Mouse (Mus musculus): Measurements from ENCODE around the gene BC049762.

Gene BC049762

DNA sequence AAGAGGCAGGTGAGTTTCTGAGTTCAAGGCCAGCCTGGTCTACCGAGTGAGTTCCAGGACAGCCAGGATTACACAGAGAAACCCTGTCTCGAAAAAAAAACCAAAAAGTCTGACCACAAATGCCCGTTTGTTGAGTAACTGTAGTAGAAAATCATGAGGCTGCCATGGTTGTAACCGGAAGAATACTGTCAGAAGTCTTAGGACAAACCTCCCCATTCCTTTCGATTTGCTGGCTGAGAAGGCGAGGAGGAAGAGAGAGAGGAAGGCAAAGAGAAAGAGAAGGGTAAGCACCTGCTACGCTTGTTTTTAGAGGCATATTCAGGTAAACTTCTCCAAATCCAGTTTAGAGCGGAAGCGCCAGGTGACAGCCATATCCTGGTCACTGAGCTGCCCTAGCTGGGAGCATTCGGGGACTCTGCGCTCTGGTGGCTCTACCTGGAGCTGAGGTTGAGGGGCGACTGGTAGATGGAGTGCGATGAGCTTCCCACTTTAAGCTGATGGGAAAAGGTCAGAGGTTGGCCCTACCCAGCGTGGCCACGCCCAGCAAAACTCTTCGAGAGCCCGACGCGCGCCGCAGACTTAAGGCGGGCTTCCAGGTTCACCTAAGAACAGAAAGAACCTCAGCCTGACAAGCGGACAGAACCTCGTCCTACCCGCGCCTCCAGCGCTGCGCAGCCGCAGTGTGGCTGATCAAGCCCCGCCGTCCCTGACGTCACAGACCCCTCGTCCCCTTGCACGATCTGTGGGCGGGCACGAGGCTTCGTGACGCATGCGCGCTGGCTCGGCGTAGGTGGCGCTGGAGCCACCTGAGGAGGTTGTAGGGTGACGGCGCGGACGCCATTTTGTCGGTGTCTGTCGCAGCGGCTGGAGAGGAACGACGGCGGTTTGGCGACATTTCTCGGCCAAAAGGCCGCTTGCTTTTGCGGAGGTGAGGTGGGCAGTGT lies at the start of gene BC049762:
BC049762 (minus strand) TSS at position 705 of the 944 bp plus-strand sequence.
- DNase-seq (ENCODE audit: low spot score in 2 of 2) = peak; percentile 99

DNA sequence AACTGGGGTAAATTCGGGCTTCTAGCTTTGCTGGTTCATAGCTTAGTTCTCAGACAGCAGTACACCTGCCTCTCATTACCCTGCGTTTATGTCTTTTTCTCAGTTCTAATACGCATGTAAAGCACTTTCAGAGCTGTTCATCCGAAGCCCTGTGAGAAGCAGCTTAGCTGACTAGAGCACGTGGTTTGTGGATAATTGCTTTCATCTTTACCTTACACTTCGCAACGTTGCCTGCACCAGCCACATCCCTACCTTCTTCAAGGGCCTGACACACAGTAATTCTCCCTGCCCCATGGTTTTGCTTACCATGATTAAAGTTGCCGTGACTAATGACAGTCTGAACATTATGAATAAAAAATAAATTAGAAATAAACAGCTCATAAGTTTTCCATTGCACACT lies 49.0 kb upstream of the BC049762 start:
- no peak for DNase-seq (ENCODE audit: low spot score in 2 of 2)

DNA sequence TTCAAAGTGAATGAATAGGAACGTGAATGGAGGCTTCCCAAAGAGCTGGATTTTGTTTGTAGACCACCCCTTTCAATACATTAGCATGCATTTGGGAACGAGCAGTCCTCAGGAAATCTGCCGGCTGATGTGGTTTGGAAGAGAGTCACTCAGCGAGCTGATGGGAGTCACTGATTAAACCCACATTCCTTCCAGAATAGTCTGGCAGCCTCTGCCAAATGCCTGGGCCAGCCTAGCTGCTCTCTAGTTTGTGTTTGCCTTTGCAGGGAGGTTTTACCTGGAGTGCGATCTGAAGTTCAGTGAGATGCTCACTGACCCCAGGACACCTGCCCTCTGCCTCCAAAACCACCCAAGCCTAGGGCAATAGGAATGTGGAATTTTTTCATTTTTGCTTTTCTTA lies 45.5 kb upstream of the BC049762 start:
- no peak for DNase-seq (ENCODE audit: low spot score in 2 of 2)

DNA sequence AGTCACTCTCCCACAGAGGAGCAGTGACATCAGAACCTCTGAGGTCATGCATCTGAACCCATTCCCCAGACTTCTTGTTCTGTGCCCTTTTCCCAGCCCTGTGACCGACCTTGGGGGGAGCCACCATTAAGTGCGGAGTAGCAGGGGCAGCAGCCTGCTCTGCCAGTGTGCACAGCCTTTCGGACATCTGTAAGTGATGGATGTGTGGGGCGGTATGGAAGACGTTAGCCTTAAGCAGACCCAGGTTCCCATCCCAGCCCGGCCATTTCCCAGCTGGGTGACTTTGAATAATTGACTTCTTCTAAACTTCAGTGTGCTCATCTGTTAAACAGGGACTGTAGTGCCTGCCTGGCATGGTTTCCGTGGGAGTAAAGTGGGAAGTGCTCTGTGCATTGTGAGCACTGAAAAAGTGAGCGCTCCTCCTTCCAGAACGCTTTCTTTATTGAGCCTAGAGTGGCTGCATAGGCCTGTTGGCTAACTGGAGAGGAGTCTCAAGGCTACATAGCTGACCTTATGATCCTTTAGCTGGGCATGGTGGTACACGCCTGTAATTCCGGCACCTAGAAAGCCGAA lies 41.2 kb upstream of the BC049762 start:
- no peak for DNase-seq (ENCODE audit: low spot score in 2 of 2)

DNA sequence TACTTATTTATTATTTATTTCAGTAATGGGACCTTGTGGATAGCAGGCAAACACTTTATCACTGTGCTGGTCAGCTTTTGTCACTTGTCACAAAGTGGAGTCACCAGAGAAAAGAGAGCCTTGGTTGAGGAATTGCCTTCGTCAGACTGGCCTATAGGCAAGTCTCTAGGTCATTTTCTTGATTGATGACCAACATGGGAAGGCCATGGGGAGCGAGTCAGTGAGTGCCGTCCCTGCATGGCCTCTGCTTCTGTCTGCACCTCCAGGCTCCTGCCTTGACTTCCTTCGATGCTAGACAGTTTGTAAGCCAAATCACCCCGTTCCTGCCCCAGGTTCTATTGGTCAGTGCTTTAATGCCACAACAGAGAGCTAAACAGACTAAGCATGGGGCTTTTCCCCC lies 39.5 kb upstream of the BC049762 start:
- DNase-seq (ENCODE audit: low spot score in 2 of 2) = no peak

DNA sequence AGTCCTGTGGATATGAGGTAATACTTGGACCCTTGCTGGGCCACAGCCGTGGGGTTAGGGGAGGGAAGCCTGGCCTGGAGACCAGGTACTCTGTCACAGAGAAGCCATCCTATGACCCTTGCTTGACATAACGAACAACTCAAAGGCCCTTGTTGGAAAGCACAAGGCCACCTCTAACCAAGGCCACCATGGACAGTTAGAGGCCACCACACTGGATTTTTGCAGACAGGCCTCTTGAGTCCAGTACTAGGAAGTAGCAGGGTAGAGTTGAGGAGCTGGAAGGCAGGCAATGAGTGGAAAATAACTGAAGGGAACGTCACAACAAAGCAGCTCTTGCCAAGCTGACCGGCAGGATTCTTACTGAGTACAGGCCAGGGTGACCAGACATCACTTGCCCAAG lies 35.8 kb upstream of the BC049762 start:
- no peak for DNase-seq (ENCODE audit: low spot score in 2 of 2)

DNA sequence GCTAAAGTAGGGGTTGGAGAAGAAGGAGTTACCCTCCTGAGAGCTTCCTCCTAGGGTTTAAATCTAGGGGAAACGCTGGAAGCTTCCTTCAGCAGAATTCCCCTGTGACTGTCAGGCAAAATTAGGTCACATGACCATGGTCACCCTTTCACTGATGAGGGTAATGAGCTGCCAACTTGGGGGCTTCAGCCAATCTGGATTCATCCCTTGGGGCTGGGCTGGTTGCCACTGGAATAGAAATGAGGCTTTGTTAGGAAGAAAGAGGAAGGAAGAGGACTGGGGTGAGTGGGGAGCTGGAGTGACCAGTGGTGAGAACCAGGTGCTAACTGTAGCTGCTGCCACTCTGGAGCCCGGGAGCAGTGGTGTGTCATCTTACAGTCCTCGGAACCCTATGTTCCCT lies 32.9 kb upstream of the BC049762 start:
- no peak for DNase-seq (ENCODE audit: low spot score in 2 of 2)

DNA sequence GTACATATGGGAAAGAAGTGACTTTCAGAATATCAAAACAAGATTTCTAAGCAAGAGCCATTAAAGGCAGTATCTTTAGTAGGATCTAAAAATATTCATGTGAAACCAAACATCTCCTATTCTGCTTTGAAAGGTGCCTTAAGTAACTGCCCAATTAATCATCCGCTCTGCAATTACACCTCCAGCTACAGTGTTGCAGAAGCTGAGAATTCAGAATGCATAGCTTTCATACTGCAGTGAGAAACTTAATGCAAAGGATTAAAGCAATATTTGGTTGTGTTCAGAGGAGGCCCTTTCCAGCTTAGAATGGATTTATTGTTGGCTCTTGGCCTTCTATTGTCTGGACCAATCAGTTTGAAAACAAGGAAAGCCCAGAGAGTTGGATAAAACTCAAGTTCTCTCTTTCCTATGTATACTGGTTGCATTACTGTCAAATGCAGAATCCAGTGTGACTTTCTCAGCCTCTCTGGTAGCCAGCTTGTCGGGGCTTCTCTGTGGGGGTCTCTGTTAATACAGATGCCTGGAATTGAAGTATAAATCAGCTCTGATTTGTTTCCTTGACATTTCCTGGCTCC lies 31.2 kb upstream of the BC049762 start:
- DNase-seq (ENCODE audit: low spot score in 2 of 2) = no peak

DNA sequence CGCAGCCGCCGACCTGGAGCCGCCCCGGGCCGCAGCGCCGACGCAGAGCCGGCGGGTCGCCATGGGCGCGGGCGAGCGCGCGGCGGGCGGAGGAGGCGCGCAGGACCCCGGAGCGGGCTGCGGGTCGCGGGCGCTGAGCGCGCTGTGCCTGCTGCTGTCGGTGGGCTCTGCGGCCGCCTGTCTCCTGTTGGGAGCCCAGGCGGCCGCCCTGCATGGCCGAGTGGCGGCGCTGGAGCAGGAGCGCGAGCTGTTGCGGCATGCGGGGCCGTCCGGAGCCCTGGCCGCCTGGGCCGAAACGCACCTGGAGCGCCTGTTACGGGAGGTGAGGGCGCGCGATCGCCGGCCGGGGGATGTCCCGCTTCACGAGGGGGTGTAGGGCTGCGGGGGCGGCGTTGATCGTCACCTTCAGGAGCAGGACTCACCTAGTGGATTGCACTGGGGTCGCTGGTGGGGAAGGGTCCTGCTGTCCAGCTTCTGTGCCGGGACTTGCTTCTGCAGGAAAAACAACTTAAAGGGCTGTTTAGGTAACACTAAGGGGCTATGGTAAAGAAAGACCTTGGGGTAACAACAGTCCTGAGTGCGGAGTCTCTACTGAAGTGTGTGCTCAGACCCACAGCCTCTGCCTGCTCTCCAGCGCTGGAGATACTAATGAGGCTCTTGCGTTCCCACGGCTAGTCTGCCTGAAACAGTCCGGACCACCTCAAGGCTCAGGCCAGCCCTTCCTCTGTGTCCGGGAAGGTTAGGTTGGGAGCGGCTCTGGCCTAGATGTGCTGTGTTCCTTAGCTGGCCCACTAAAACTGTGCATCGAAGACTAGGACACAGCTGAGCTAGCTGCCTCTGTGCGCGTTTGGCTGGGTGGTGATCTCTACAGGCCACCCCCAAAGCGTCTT lies 27.5 kb upstream of the BC049762 start:
- peak in 1 of 2 experiments; percentile 6 for DNase-seq (ENCODE audit: low spot score in 2 of 2)

DNA sequence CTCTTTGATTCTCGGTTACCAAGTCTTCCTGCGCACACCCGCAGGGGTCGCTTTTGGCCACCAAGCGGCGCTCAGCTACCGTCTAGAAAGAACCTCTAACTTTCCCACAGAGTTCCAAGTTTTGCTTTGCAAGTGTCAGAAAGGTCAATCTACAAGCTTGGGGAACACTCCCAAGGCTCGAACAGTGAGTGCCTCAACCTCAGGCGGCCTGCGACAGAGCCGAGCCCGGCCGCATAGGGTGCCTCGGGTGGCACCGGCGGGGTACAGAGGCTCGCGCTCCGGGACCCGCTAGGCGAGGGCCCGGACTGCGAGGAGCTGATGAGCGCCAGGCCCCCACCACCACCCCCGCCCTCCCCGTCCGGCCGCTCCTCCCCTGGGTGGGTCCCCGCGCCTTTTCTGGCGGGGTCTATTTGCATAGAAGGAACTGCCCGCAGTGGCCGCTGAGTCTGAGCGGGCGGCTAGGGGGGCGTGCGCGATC lies 26.8 kb upstream of the BC049762 start, which contains the start of gene Col23a1:
Col23a1 (plus strand) TSS at position 357 of the 478 bp plus-strand sequence.
- peak; percentile 45 to 51 for DNase-seq (ENCODE audit: low spot score in 2 of 2)

DNA sequence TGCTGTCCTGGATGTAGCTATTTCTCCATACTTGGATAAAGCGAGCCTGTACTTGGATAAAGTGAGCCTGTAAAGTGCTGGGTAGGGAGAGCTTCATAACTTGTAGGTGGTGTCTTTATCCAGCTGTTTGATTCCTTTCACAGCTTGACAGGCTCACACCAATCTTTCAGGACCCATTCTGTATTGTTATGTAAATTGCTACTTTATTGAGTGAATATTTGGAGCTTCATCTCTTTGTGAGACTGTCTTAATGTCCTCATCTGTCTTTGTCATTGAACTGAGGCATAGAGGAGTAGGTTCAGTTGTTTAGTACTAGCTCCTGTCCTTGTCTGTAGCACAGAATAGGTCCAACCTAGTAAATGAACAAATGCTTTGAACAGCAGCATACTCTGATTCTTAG lies 11.6 kb upstream of the BC049762 start:
- no peak for DNase-seq (ENCODE audit: low spot score in 2 of 2)

DNA sequence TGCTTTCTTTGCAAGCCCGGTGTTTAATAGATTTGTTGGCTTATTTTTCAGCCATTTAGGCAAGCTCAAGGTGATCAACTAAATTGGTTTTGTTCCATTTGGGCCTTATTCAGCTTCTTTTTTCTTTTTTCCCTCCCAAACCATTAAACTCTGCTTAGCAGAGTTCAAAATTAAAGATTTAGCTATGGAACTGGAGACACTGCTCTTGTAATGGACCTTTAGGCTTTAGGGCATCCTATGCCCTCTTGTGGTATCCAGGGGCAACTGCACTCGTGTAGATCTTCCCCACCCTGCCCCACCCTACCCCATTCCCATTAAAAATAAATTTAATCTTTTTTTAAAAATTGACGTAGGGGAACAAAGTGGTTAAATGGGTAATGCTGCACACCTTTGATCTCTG lies 2.5 kb upstream of the BC049762 start:
- DNase-seq (ENCODE audit: low spot score in 2 of 2) = no peak

DNA sequence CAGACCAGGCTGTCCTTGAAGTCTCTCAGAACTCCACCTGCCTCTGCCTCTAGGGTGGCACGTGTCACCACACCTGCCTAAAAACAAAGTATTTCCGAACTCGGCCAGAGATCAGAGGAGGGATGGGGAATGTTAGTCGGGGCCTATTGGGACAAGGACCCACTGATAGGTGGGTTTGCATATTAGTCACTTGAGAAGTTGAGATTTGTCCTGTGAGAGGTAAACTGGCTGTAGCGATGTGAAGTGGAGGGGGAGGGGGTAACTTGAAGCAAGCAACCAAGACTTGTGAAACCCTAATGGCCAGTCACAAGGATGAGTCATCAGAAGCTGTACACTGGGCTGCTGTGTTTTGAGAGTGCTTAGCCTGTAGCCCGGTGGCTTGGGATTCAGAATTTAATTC lies 1.5 kb upstream of the BC049762 start:
- peak in 1 of 2 experiments; percentile 16 for DNase-seq (ENCODE audit: low spot score in 2 of 2)

DNA sequence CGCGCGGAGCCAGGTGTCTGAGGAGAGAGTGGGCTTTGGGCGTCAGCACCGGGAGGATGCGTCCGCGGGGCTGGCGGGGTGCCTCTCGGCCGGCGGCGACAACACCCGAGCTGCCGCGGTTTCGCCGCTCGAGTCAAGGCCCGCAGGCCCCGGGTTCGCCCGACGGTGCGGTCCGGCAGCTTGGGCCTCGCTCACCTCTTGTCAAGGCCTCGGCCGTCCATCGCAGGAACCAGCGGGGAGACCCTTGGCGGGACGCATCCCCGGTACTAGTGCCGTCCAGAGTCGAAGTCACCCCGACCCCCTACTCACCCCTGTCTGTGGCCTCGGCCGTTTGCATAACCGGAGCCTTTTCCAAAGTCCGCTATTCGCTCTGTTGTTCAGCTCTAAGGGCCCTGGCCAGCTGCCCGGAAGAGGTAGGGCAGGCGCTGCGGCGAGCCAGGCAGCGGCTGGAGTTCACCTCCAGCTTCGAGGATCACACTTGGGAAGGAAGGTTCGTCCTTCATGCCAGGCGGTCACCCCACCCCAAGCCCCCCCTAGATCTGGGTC lies 513 bp upstream of the BC049762 start:
- DNase-seq (ENCODE audit: low spot score in 2 of 2) = no peak

DNA sequence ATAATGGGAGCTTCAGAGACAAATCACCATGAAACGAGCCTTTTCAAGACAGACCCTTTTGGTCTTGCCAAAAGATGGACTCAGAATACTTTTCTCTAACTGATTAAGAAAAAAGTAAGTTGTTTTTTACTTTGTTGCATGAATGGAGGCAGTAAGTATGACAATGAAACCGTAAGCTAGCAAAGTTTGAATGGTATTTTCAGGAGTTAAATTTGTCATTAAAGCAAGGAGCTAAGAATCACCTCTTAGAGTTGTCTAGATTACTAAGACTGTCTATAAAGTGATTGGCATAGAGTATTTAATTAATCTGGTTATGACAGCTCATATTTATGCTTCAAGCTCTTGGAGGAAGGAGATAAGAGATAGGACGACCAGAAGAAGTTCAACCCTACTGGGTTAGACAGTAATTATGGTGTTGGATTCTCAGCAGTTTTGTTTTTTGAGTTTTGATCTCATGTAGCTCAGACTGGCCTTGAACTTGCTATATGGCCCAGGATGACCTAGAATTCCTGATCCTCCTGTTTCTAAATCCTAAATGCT lies 1.1 kb downstream of the BC049762 start, which contains the start of gene Clk4:
Clk4 (plus strand) TSS at position 51 of the 540 bp plus-strand sequence.
- DNase-seq (ENCODE audit: low spot score in 2 of 2) = no peak

DNA sequence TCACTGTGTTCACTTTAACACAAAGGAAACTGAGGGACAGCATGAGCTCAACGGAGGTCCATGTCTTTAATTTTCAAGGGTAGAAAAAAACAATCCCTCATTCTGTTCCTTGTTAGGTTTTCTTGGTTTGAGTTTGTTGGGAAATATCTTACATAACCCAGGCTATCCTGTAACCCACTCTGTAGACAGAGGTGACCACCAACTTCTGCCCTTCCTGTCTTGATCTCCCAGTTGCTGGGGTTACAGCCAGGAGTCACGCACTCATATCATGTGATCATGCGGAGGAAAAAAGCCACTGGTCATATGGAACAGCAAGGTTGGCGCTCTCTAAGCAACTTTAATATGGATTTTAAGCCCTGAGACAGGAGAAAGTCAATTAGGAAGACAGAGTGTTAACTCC lies 5.8 kb downstream of the BC049762 start:
- no peak for DNase-seq (ENCODE audit: low spot score in 2 of 2)

DNA sequence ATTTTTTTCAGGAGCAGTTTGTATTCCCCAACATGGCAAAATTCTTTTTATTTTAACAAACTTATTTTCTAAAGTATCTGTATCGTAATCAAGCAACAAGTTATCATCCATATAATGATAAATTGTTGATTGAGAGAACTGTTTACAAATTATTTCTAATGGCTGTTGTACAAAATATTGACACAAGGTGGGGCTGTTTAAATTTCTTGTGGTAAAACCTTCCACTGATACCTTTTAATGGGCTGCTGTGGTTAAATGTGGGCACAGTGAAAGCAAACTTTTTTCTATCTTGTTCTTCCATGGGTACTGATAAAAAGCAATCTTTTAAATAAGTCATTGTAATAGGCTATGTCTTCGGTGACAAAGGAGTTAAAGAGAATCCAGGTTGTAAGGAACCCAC lies 19.9 kb downstream of the BC049762 start:
- DNase-seq (ENCODE audit: low spot score in 2 of 2) = no peak

DNA sequence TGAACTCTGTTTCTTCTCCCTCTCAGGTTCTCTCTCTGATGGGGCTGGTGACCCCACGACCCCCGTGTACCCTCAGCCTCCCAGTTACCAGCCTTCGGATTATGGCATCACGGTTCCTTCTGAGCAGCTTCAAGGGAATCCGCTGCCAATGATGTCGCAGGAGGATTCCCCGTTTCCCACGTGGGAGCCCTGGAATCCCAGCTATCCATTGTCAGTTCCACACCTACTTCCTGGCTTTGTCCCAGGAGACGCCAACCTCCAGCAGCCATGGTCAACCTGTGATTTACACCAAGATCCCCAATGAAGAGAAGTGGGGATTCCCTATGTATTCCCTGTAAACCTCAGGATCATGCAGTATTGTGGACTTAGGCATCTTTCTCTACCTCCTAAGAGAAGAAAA lies 28.2 kb downstream of the BC049762 start:
- DNase-seq (ENCODE audit: low spot score in 2 of 2) = no peak

DNA sequence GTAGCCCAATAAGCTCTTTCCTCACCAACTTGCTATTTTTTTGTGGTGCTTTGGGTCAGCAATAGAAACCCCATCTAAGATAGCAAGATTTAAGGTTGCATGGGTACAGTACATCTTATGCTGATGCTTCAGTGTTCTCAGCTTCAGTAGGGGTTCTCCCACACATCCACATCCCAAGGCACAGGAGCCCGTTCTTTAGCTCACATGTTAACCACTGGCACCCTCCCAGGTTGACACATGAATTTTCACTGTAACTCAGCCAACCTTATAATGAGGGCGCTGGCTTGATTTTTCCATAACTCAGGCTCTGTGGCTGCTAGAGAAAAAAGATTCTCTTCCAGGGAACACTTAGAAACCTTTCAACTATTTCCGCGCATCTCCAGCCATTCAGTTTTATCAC lies 35.7 kb downstream of the BC049762 start:
- DNase-seq (ENCODE audit: low spot score in 2 of 2) = no peak

DNA sequence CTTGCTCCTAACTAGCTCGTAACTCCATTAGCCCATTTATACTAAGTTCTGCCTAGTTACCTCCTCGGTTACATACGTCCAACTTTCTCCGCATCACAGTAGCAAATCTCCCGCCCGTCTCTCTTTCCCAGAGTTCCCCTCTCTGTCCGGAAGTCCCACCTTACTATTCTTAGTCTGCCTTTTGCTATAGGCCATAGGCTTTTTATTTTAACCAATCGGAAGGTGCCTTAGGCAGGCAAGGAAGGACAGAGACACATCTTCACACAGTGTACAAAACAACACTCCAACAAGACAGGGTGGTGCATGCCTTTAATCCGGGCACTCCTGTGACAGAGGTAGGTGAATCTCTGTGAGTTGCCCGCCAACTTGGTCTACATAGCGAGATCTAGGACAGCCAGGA lies 42.5 kb downstream of the BC049762 start, which contains the start of gene Gm12569:
Gm12569 (plus strand) TSS at position 166 of the 400 bp plus-strand sequence.
- DNase-seq (ENCODE audit: low spot score in 2 of 2) = no peak
